Mouse (Mus musculus): ENCODE measurements around the gene Sfmbt2.

GRCm38 (mm10) chr2:10343523-10343922 is 26.8 kb upstream of the Sfmbt2 start:
- no peak for TF ChIP-seq EP300 (IDR thresholded peaks at IDR 0.05; ENCODE audit: insufficient read depth, low read depth, low read length)
- no peak for TF ChIP-seq POLR2A (IDR thresholded peaks at IDR 0.05; ENCODE audit: insufficient read depth, low read depth, low read length)

Measured in heart, adult 2 months (tissue).